Mouse (Mus musculus): ENCODE measurements around the gene Shisa7. TPM values are rescaled to one million over a fixed set of nuclear protein-coding genes. Genes with fewer than 3 reads are reported as not detected.
A peak's percentile ranks its signal among the peaks of the same experiment; 100 is the strongest.
"Not testable (repeated sequence)": the region's sequence is repeated elsewhere in the genome, so short reads cannot be mapped to it uniquely, and the experiment has no call there.

Gene Shisa7
- polyA plus RNA-seq, 1 experiment from 2014 or later: not detected

- peaks cover 3% of the 10 kb centered on the region; the same call in 1 of the 2 replicates for H3K27me3 ChIP-seq (replicated peaks)
- 79% methylated on average over 4 of the region's 4 CpGs for WGBS
- no peak overlapping the region for H3K9ac ChIP-seq
- no peak overlapping the region for H3K4me2 ChIP-seq
- no peak for ATAC-seq (ENCODE audit: insufficient number of reproducible peaks, low FRiP score)
- H3K4me1 ChIP-seq (replicated peaks): peaks cover 16% of the 10 kb centered on the region; the same call in 1 of the 2 replicates
- H3K27ac ChIP-seq (ENCODE audit: poor library complexity, severe bottlenecking): no peak overlapping the region
- no peaks in the 10 kb centered on the region for H3K9me3 ChIP-seq (replicated peaks)
- H3K4me3 ChIP-seq: no peak overlapping the region
- no peaks in the 10 kb centered on the region for H3K36me3 ChIP-seq
Observed at GRCm38 (mm10) chr7:4821690-4822089, 22.8 kb downstream of the Shisa7 start.

GRCm38 (mm10) chr7:4820925-4821324, 23.6 kb downstream of the Shisa7 start:
- H3K9me3 ChIP-seq (replicated peaks); H3K27me3 ChIP-seq (replicated peaks); H3K4me2 ChIP-seq; H3K4me3 ChIP-seq; H3K27ac ChIP-seq (ENCODE audit: poor library complexity, severe bottlenecking); H3K36me3 ChIP-seq; ATAC-seq (ENCODE audit: insufficient number of reproducible peaks, low FRiP score); H3K9ac ChIP-seq: not testable (repeated sequence)
- WGBS: 84% methylated on average over 7 of the region's 7 CpGs
- H3K4me1 ChIP-seq (replicated peaks): peaks cover 16% of the 10 kb centered on the region; the same call in 1 of the 2 replicates

GRCm38 (mm10) chr7:4816559-4816958, 27.9 kb downstream of the Shisa7 start:
- no peaks in the 10 kb centered on the region for H3K9me3 ChIP-seq (replicated peaks)
- no peak overlapping the region for H3K4me2 ChIP-seq
- peaks cover 8% of the 10 kb centered on the region for H3K4me1 ChIP-seq (replicated peaks)
- H3K27me3 ChIP-seq (replicated peaks): no peaks in the 10 kb centered on the region
- H3K4me3 ChIP-seq: no peak overlapping the region
- ATAC-seq (ENCODE audit: insufficient number of reproducible peaks, low FRiP score): no peak
- no peaks in the 10 kb centered on the region for H3K36me3 ChIP-seq
- no peak overlapping the region for H3K27ac ChIP-seq (ENCODE audit: poor library complexity, severe bottlenecking)
- H3K9ac ChIP-seq: no peak overlapping the region

- Histone ChIP-seq H3K4me2 (peak overlapping the region; percentile 69), H3K27me3 (replicated peaks) (no peaks in the 10 kb centered on the region), H3K4me3 (peak overlapping the region; percentile 100), H3K9ac (no peak overlapping the region), H3K27ac (ENCODE audit: poor library complexity, severe bottlenecking) (peak overlapping the region; percentile 78), H3K9me3 (replicated peaks) (no peaks in the 10 kb centered on the region), H3K36me3 (peaks cover 28% of the 10 kb centered on the region), H3K4me1 (replicated peaks) (peaks cover 29% of the 10 kb centered on the region)
- ATAC-seq (ENCODE audit: insufficient number of reproducible peaks, low FRiP score): no peak
- WGBS: 25% methylated on average over 8 of the region's 8 CpGs
Observed at GRCm38 (mm10) chr7:4813105-4813791, 31.2 kb downstream of the Shisa7 start.

GRCm38 (mm10) chr7:4812303-4813104, 32.0 kb downstream of the Shisa7 start, which contains the start of gene Ube2s:
Gene Ube2s (minus strand): TSS chr7:4812590.
- H3K9ac ChIP-seq: peak within 1 kb of the TSS; percentile 100
- peaks cover 32% of the 10 kb centered on the region for H3K36me3 ChIP-seq
- ATAC-seq (ENCODE audit: insufficient number of reproducible peaks, low FRiP score): peak; percentile 99
- peak within 1 kb of the TSS; percentile 87 for H3K27ac ChIP-seq (ENCODE audit: poor library complexity, severe bottlenecking)
- H3K4me2 ChIP-seq: peak within 1 kb of the TSS; percentile 77
- WGBS: under 1% methylated on average over 62 of the region's 62 CpGs
- no peaks in the 10 kb centered on the region for H3K9me3 ChIP-seq (replicated peaks)
- peak within 1 kb of the TSS; percentile 100 for H3K4me3 ChIP-seq
- no peaks in the 10 kb centered on the region for H3K27me3 ChIP-seq (replicated peaks)
- H3K4me1 ChIP-seq (replicated peaks): peaks cover 29% of the 10 kb centered on the region

GRCm38 (mm10) chr7:4811842-4812302, 32.6 kb downstream of the Shisa7 start:
- no peaks in the 10 kb centered on the region for H3K9me3 ChIP-seq (replicated peaks)
- ATAC-seq (ENCODE audit: insufficient number of reproducible peaks, low FRiP score): no peak
- peaks cover 38% of the 10 kb centered on the region for H3K36me3 ChIP-seq
- H3K9ac ChIP-seq: peak overlapping the region; percentile 100
- peaks cover 29% of the 10 kb centered on the region for H3K4me1 ChIP-seq (replicated peaks)
- no peaks in the 10 kb centered on the region for H3K27me3 ChIP-seq (replicated peaks)
- peak overlapping the region; percentile 87 for H3K27ac ChIP-seq (ENCODE audit: poor library complexity, severe bottlenecking)
- WGBS: under 1% methylated on average over 33 of the region's 36 CpGs
- H3K4me3 ChIP-seq: peak overlapping the region; percentile 100
- H3K4me2 ChIP-seq: peak overlapping the region; percentile 77

GRCm38 (mm10) chr7:4811131-4811530, 33.4 kb downstream of the Shisa7 start:
- not testable (repeated sequence) for H3K27ac ChIP-seq (ENCODE audit: poor library complexity, severe bottlenecking); ATAC-seq (ENCODE audit: insufficient number of reproducible peaks, low FRiP score); H3K27me3 ChIP-seq (replicated peaks); H3K9me3 ChIP-seq (replicated peaks)
- Histone ChIP-seq H3K36me3 (peaks cover 46% of the 10 kb centered on the region), H3K4me2 (peak overlapping the region; percentile 77), H3K4me3 (peak overlapping the region; percentile 100), H3K4me1 (replicated peaks) (peaks cover 29% of the 10 kb centered on the region), H3K9ac (peak overlapping the region; percentile 100)
- WGBS: 35% methylated on average over 10 of the region's 10 CpGs

- H3K27ac ChIP-seq (ENCODE audit: poor library complexity, severe bottlenecking): no peak overlapping the region
- peaks cover 60% of the 10 kb centered on the region for H3K36me3 ChIP-seq
- peak; percentile 74 for ATAC-seq (ENCODE audit: insufficient number of reproducible peaks, low FRiP score)
- no peaks in the 10 kb centered on the region for H3K9me3 ChIP-seq (replicated peaks)
- no peak overlapping the region for H3K9ac ChIP-seq
- H3K4me2 ChIP-seq: no peak overlapping the region
- no peak overlapping the region for H3K4me3 ChIP-seq
- H3K27me3 ChIP-seq (replicated peaks): no peaks in the 10 kb centered on the region
- 86% methylated on average over 7 of the region's 7 CpGs for WGBS
- H3K4me1 ChIP-seq (replicated peaks): peaks cover 23% of the 10 kb centered on the region
Observed at GRCm38 (mm10) chr7:4806716-4807115, 37.8 kb downstream of the Shisa7 start.

- Histone ChIP-seq H3K4me2 (no peak overlapping the region), H3K9ac (no peak overlapping the region), H3K27ac (ENCODE audit: poor library complexity, severe bottlenecking) (no peak overlapping the region), H3K27me3 (replicated peaks) (no peaks in the 10 kb centered on the region), H3K4me1 (replicated peaks) (no peaks in the 10 kb centered on the region), H3K4me3 (no peak overlapping the region), H3K36me3 (peaks cover 33% of the 10 kb centered on the region), H3K9me3 (replicated peaks) (no peaks in the 10 kb centered on the region)
- no peak for ATAC-seq (ENCODE audit: insufficient number of reproducible peaks, low FRiP score)
Observed at GRCm38 (mm10) chr7:4802247-4802646, 42.2 kb downstream of the Shisa7 start.

- H3K27me3 ChIP-seq (replicated peaks): no peaks in the 10 kb centered on the region
- H3K4me3 ChIP-seq: no peak overlapping the region
- H3K9me3 ChIP-seq (replicated peaks): no peaks in the 10 kb centered on the region
- H3K9ac ChIP-seq: 0 out of 2 replicates have a peak overlapping the region, but pooled peaks have one; percentile 30
- H3K36me3 ChIP-seq: peaks cover 43% of the 10 kb centered on the region
- H3K27ac ChIP-seq (ENCODE audit: poor library complexity, severe bottlenecking): no peak overlapping the region
- H3K4me2 ChIP-seq: no peak overlapping the region
- no peak for ATAC-seq (ENCODE audit: insufficient number of reproducible peaks, low FRiP score)
- H3K4me1 ChIP-seq (replicated peaks): peaks cover 13% of the 10 kb centered on the region
- 75% methylated on average over 7 of the region's 7 CpGs for WGBS
Observed at GRCm38 (mm10) chr7:4795767-4796433, 48.6 kb downstream of the Shisa7 start.

Measured in heart, embryonic 12.5 days (tissue).